ENCODE assay signal across 8 mouse cellular contexts in the genomic region with DNA sequence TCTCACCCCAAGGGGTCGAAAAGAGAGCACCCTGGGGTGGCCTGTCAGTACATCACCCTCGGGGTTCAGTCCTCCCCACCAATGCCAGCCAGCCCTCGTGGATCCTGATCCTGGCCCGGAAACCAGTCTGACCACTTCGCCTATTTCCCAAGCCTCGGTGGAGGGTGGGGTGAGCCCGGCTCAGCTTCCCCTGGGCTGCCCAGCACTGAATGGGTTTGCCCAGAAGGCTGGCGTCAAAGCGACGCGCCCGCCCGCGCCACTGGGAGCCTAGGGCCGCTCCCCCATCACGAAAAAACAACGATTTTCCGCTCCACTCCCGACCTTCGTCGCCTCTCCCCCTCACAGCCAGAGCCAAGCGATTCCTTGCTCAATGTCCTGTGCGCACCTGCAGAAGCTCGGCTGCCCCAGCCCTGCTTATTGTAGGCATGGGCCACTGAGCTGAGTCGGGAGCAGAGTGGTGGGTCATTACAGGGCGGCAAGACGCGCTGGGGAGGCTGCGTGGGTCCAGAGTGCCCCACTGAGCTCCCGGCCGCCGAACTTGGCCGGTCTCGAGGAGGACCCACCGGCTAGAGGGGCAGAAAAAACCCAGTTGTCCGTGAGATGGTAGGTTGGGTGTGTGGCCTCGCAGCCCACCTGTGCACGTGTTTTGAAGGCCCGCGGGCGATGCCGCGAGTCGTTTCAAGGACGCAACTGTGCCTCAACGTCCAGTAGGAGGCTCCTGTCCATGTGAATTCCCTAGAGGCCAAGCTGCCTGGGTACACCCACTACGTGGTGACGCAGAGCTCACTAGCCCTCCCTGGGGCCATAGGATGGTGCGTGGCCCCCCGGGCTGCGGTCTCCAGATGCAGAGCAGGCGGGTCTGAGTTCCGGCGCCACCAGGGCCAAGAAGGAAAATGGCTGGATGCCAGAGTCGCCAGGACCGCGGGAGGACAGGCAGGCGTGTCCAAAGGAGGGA. TPM values are rescaled to one million over a fixed set of nuclear protein-coding genes. Genes with fewer than 3 reads are reported as not detected.
A peak's percentile ranks its signal among the peaks of the same experiment; 100 is the strongest.
DNase-seq lines count a peak whose midpoint lies in the region; ATAC-seq and TF ChIP-seq lines count a peak whose summit lies in the region.

No protein-coding gene starts in this region.

- peak; percentile 79 to 84 for DNase-seq in urinary bladder, adult 18-20 months (ENCODE audit: low spot score in 2 of 2)
- no peak for DNase-seq in urinary bladder, postnatal 10 days (ENCODE audit: low spot score)
- no peak for DNase-seq in forebrain, postnatal 0 days
- peak; percentile 76 for DNase-seq in lung, postnatal 14 days
- DNase-seq in splenic B cell, adult 2 months (ENCODE audit: low read depth, low spot score), result peak; percentile 34
- no peak for DNase-seq in adrenal gland, postnatal 4 days (ENCODE audit: low spot score in 2 of 2)
- DNase-seq in layer of hippocampus, adult 8-10 months (ENCODE audit: low spot score in 2 of 2), result no peak

- ATAC-seq in forebrain, postnatal 0 days, result no peak
- peak; percentile 37; the same call in 1 of the 2 replicates for ATAC-seq in kidney, embryonic 15.5 days (replicated peaks; ENCODE audit: low FRiP score)

- peaks cover 12% of the 10 kb centered on the region for H3K27me3 ChIP-seq in forebrain, postnatal 0 days (ENCODE audit: insufficient read depth, low read length)
- peaks cover 90% of the 10 kb centered on the region for H3K27me3 ChIP-seq in kidney, embryonic 15.5 days
- no peaks in the 10 kb centered on the region for H3K27me3 ChIP-seq in splenic B cell, adult 2 months (ENCODE audit: control insufficient read depth, insufficient read depth, low read length, poor library complexity, severe bottlenecking)

- no peak overlapping the region; the same call in 1 of the 2 replicates for H3K27ac ChIP-seq in forebrain, postnatal 0 days (ENCODE audit: low read depth, low read length)
- 0 out of 2 replicates have a peak overlapping the region, but pooled peaks have one; percentile 35 for H3K27ac ChIP-seq in kidney, embryonic 15.5 days

- no peaks in the 10 kb centered on the region for H3K9me3 ChIP-seq in forebrain, postnatal 0 days (ENCODE audit: low read length)
- no peaks in the 10 kb centered on the region for H3K9me3 ChIP-seq in kidney, embryonic 15.5 days (replicated peaks)

- TF ChIP-seq CTCF in forebrain, postnatal 0 days (IDR thresholded peaks at IDR 0.05; ENCODE audit: low read depth), result peak; percentile 54

- H3K36me3 ChIP-seq in forebrain, postnatal 0 days (ENCODE audit: insufficient read depth), result no peaks in the 10 kb centered on the region
- no peaks in the 10 kb centered on the region for H3K36me3 ChIP-seq in kidney, embryonic 15.5 days
- no peaks in the 10 kb centered on the region for H3K36me3 ChIP-seq in splenic B cell, adult 2 months (ENCODE audit: control insufficient read depth, insufficient read depth, low read length, poor library complexity, severe bottlenecking)

- peak overlapping the region; percentile 17 for H3K4me3 ChIP-seq in forebrain, postnatal 0 days (ENCODE audit: low read depth, low read length)
- peak overlapping the region; percentile 61 for H3K4me3 ChIP-seq in kidney, embryonic 15.5 days (replicated peaks)

- H3K4me1 ChIP-seq in forebrain, postnatal 0 days (ENCODE audit: insufficient read depth), result peaks cover 29% of the 10 kb centered on the region
- peaks cover 60% of the 10 kb centered on the region for H3K4me1 ChIP-seq in kidney, embryonic 15.5 days

- 4% methylated on average over 58 of the region's 58 CpGs for WGBS in forebrain, postnatal 0 days
- under 1% methylated on average over 58 of the region's 58 CpGs for WGBS in kidney, embryonic 15.5 days

- H3K4me2 ChIP-seq in forebrain, postnatal 0 days (ENCODE audit: low read depth), result peak overlapping the region; percentile 92
- peak overlapping the region; percentile 97 for H3K4me2 ChIP-seq in kidney, embryonic 15.5 days

- H3K9ac ChIP-seq in forebrain, postnatal 0 days, result peak overlapping the region; percentile 37
- peak overlapping the region; percentile 30; the same call in 1 of the 2 replicates for H3K9ac ChIP-seq in kidney, embryonic 15.5 days

RNA-seq across cellular contexts. Expression of a gene that starts 17.5 kb away (rescaled TPM):
- total RNA-seq in forebrain, postnatal 0 days (2014; rRNA removed), result 14.2 and 21.9 TPM in 2 replicates
- polyA plus RNA-seq in forebrain, postnatal 0 days (2015; fragmentation: Nextera tagmentation; extraction: Ambion mirVana), result 5.3 and 8.5 TPM in 2 replicates
- polyA plus RNA-seq in kidney, embryonic 15.5 days (2015; fragmentation: Nextera tagmentation; extraction: Ambion mirVana), result 9.8 and 10.3 TPM in 2 replicates
- 10 to 100 TPM; 10.8 to 15.5 TPM for total RNA-seq in adrenal gland, postnatal 4 days (2021)
- total RNA-seq in layer of hippocampus, adult 8-10 months (2022), result 10 to 100 TPM in 2 of 4 experiments, 1 to 10 TPM in 2; 6.9 to 11.9 (median 9.6) TPM

RNA-seq across cellular contexts. Expression of a gene that starts 27.7 kb away (rescaled TPM):
- 36.1 and 38.6 TPM in 2 replicates for total RNA-seq in forebrain, postnatal 0 days (2014; rRNA removed)
- 21.7 and 26.1 TPM in 2 replicates for polyA plus RNA-seq in forebrain, postnatal 0 days (2015; fragmentation: Nextera tagmentation; extraction: Ambion mirVana)
- 8.6 and 9.9 TPM in 2 replicates for polyA plus RNA-seq in kidney, embryonic 15.5 days (2015; fragmentation: Nextera tagmentation; extraction: Ambion mirVana)
- 10 to 100 TPM; 69.7 to 76.8 TPM for total RNA-seq in adrenal gland, postnatal 4 days (2021)
- 10 to 100 TPM; 40.7 to 47.2 (median 44.0) TPM for total RNA-seq in layer of hippocampus, adult 8-10 months (2022)

RNA-seq across cellular contexts. Expression of a gene that starts 35.6 kb away (rescaled TPM):
- 9.2 and 15.2 TPM in 2 replicates for total RNA-seq in forebrain, postnatal 0 days (2014; rRNA removed)
- polyA plus RNA-seq in forebrain, postnatal 0 days (2015; fragmentation: Nextera tagmentation; extraction: Ambion mirVana), result 6.4 TPM in 2 replicates
- polyA plus RNA-seq in kidney, embryonic 15.5 days (2015; fragmentation: Nextera tagmentation; extraction: Ambion mirVana), result 38.9 and 40.7 TPM in 2 replicates
- 10 to 100 TPM in 1 of 2 experiments, 1 to 10 TPM in 1; 9.5 to 10.1 TPM for total RNA-seq in adrenal gland, postnatal 4 days (2021)
- 1 to 10 TPM; 1.7 to 3.9 (median 2.4) TPM for total RNA-seq in layer of hippocampus, adult 8-10 months (2022)

Comparison
In these comparisons a context has a peak if more than half of its experiments do, and no peak if none do; other contexts are left out.
1. DNase-seq: peak in urinary bladder, adult 18-20 months (2 of 2), lung, postnatal 14 days (single experiment) and splenic B cell, adult 2 months (single experiment); none in urinary bladder, postnatal 10 days (single experiment), forebrain, postnatal 0 days (single experiment), adrenal gland, postnatal 4 days (0 of 2) and layer of hippocampus, adult 8-10 months (0 of 2).